Mouse (Mus musculus) hindbrain, embryonic 14.5 days (tissue): ENCODE measurements around the gene Serpini2. TPM values are rescaled to one million over a fixed set of nuclear protein-coding genes. Genes with fewer than 3 reads are reported as not detected.

Experiments used
- ATAC-seq: fragments of 200-750 bp; cut with Nextera tagmentation; 2 replicates; pipeline ENCODE4 v1.8.0; 2017; ENCODE audit warnings: moderate number of reproducible peaks, mild to moderate bottlenecking, moderate TSS enrichment, moderate library complexity; ENCODE audit not compliant: low FRiP score
- DNase-seq: peaks from one replicate; pipeline ENCODE4 v3.0.0-alpha.2; 2015; ENCODE audit warnings: low spot score
- H3K27ac ChIP-seq: fragments of 300-500 bp; sonication (generic); 2 replicates; pipeline ENCODE4 v1.5.1; 2014; ENCODE audit warnings: mild to moderate bottlenecking, moderate library complexity
- H3K27me3 ChIP-seq: fragments of 300-500 bp; sonication (generic); 2 replicates; pipeline ENCODE4 v1.6.1; 2014; ENCODE audit warnings: mild to moderate bottlenecking, low read length, mixed read lengths; ENCODE audit not compliant: control insufficient read depth, insufficient read depth
- H3K36me3 ChIP-seq: fragments of 300-500 bp; sonication (generic); replicated peaks from 2 replicates; pipeline ENCODE4 v1.6.1; 2014; ENCODE audit not compliant: control insufficient read depth, insufficient read depth
- H3K4me1 ChIP-seq: fragments of 300-500 bp; sonication (generic); replicated peaks from 2 replicates; pipeline ENCODE4 v1.6.1; 2014; ENCODE audit warnings: antibody characterized with exemption, low read length, mixed read lengths; ENCODE audit not compliant: control insufficient read depth, insufficient read depth
- H3K4me2 ChIP-seq: fragments of 300-500 bp; sonication (generic); replicated peaks from 2 replicates; pipeline ENCODE4 v1.6.1; 2014; ENCODE audit warnings: mild to moderate bottlenecking, moderate library complexity
- H3K4me3 ChIP-seq: fragments of 300-500 bp; sonication (generic); replicated peaks from 2 replicates; pipeline ENCODE4 v1.5.1; 2014; ENCODE audit warnings: mild to moderate bottlenecking, low read length
- H3K9ac ChIP-seq: fragments of 300-500 bp; sonication (generic); 2 replicates; pipeline ENCODE4 v1.6.1; 2014
- H3K9me3 ChIP-seq: fragments of 300-500 bp; sonication (generic); 2 replicates; pipeline ENCODE4 v1.6.1; 2016; ENCODE audit warnings: low read length; ENCODE audit not compliant: control insufficient read depth
- WGBS: fragments of 180-500 bp; shearing (Covaris S2); extraction: QIAGEN DNeasy Blood & Tissue Kit; methylation state at CpG from one replicate; pipeline ENCODE4 v1.1.7; 2014; 5-methylcytosine and 5-hydroxymethylcytosine counted together
- polyA plus RNA-seq: library from polyadenylated mRNA; unstranded; fragments of >200 nt; fragmentation: Nextera tagmentation; extraction: Ambion mirVana; gene quantifications from 2 replicates; pipeline ENCODE4 v1.2.1, GENCODE M21; 2014

Serpini2 gene
- polyA plus RNA-seq, 1 experiment from 2014 or later = not detected

DNA sequence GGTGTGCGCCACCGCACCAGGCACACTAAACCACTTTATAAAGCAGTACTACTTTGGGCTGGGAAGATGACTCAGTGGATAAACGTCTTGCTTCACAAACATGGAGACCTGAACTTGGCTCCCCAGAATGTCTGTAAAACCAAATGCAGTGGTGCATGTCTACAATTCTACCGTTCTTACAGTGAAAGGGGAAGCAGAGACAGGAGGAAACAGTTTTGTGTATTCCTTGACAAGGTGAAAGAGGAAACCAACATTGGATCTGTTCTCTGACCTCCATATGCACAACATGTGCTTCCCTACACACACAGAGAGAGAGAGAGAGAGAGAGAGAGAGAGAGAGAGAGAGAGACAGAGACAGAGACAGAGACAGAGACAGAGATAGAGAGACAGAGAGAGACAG lies 7.6 kb upstream of the Serpini2 start:
- Histone ChIP-seq H3K4me1 (no peaks in the 10 kb centered on the region), H3K9ac (no peak overlapping the region), H3K36me3 (no peaks in the 10 kb centered on the region), H3K27ac (no peak overlapping the region), H3K27me3 (no peaks in the 10 kb centered on the region), H3K9me3 (no peaks in the 10 kb centered on the region), H3K4me3 (no peak overlapping the region), H3K4me2 (no peak overlapping the region)
- ATAC-seq = no peak
- WGBS = 89% methylated on average over 4 of the region's 4 CpGs
- no peak for DNase-seq

DNA sequence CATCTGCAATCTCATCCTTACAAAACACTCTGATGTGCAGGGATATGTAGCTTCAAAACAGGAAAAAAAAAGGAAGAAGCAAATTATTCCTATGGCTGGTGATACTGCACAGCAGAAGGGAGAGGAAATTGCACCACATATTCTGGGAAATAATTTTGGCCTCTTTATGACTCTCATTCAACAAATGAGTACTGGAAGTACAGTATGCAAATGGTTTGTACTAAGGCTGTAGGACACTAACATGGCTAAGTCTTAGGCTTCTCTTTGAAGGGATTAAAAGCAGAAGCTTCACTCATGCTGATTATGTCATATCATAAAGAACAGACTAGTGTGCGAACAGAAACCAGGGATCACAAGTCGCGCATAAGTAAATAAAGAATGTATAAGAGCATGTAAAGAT lies 6.6 kb upstream of the Serpini2 start:
- Histone ChIP-seq H3K4me1 (no peaks in the 10 kb centered on the region), H3K27me3 (no peaks in the 10 kb centered on the region), H3K4me2 (no peak overlapping the region), H3K27ac (no peak overlapping the region), H3K4me3 (no peak overlapping the region), H3K9me3 (no peaks in the 10 kb centered on the region), H3K36me3 (no peaks in the 10 kb centered on the region), H3K9ac (no peak overlapping the region)
- no peak for DNase-seq
- no peak for ATAC-seq
- WGBS = 85% methylated on average over 3 of the region's 3 CpGs

GRCm38 (mm10) chr3:75275127-75275526 lies 5.2 kb upstream of the Serpini2 start:
- Histone ChIP-seq H3K27ac (no peak overlapping the region), H3K9ac (no peak overlapping the region), H3K27me3 (no peaks in the 10 kb centered on the region), H3K4me1 (no peaks in the 10 kb centered on the region), H3K9me3 (no peaks in the 10 kb centered on the region), H3K4me2 (no peak overlapping the region), H3K36me3 (no peaks in the 10 kb centered on the region), H3K4me3 (no peak overlapping the region)
- ATAC-seq (no peak), DNase-seq (no peak)

GRCm38 (mm10) chr3:75259356-75259755 lies 10.5 kb downstream of the Serpini2 start:
- DNase-seq (no peak), ATAC-seq (no peak)
- no peak overlapping the region for H3K4me2 ChIP-seq
- no peaks in the 10 kb centered on the region for H3K9me3 ChIP-seq
- H3K9ac ChIP-seq = no peak overlapping the region
- no peaks in the 10 kb centered on the region for H3K27me3 ChIP-seq
- H3K36me3 ChIP-seq = no peaks in the 10 kb centered on the region
- no peak overlapping the region for H3K4me3 ChIP-seq
- H3K27ac ChIP-seq = no peak overlapping the region
- H3K4me1 ChIP-seq = no peaks in the 10 kb centered on the region

- ATAC-seq (no peak; the same call in 1 of the 2 replicates), DNase-seq (no peak)
- Histone ChIP-seq H3K9ac (no peak overlapping the region), H3K4me2 (no peak overlapping the region), H3K9me3 (no peaks in the 10 kb centered on the region), H3K4me3 (no peak overlapping the region), H3K27ac (no peak overlapping the region), H3K36me3 (no peaks in the 10 kb centered on the region), H3K4me1 (no peaks in the 10 kb centered on the region), H3K27me3 (no peaks in the 10 kb centered on the region)
- 85% methylated on average over 3 of the region's 3 CpGs for WGBS
Observed at GRCm38 (mm10) chr3:75219694-75220093, 50.2 kb downstream of the Serpini2 start.

- no peaks in the 10 kb centered on the region for H3K9me3 ChIP-seq
- no peaks in the 10 kb centered on the region for H3K36me3 ChIP-seq
- H3K27me3 ChIP-seq = no peaks in the 10 kb centered on the region
- H3K9ac ChIP-seq = no peak overlapping the region
- DNase-seq = peak; percentile 66
- no peaks in the 10 kb centered on the region for H3K4me1 ChIP-seq
- 6% methylated on average over 1 of the region's 1 CpGs for WGBS
- H3K27ac ChIP-seq = no peak overlapping the region
- no peak overlapping the region for H3K4me2 ChIP-seq
- H3K4me3 ChIP-seq = no peak overlapping the region
- peak; percentile 68; the same call in 1 of the 2 replicates for ATAC-seq
Observed at GRCm38 (mm10) chr3:75219211-75219610, 50.7 kb downstream of the Serpini2 start.

DNA sequence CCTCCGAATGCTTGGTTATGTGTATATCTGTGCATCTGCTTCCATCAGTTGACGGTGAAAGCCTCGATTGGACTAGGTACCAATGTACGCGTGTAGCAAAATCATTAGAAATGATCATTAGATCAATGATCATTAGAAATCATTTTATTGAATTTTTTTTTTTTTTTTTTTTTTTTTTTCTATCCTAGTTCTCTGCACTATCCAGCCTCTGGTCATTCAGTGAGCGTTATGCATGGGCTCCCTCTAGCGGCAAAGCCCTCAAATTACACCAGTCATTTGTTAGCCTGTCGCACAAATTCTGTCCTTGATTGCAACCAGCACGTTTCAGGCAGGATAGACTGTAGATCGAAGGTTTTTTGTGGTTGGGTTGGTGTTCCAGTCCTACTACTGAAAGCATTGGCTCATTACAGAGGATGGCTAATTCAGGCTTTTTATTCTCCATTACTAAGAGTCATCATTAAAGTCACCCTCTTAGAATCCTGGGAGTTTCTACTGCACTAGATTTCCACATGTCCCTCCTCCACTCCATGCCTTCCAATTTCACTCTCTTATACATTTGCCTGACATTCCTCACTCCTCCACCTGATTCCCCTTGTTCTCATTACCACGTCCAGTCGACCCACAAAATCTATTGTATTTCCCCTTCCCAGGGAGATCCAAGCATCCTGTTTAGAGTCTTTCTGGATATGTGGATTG lies 66.9 kb downstream of the Serpini2 start:
- Histone ChIP-seq H3K9me3 (no peaks in the 10 kb centered on the region), H3K27ac (no peak overlapping the region), H3K4me2 (no peak overlapping the region), H3K9ac (no peak overlapping the region), H3K4me3 (no peak overlapping the region), H3K27me3 (no peaks in the 10 kb centered on the region), H3K36me3 (no peaks in the 10 kb centered on the region), H3K4me1 (no peaks in the 10 kb centered on the region)
- ATAC-seq (0 out of 2 replicates have a peak, but pooled peaks have one; percentile 24), DNase-seq (peak; percentile 76)
- WGBS = 44% methylated on average over 12 of the region's 12 CpGs

Other genes with a start within 250 kb of the Serpini2 start
- gene Zbbx, start 105.0 kb downstream of the Serpini2 start, polyA plus RNA-seq = 1.3 and 1.7 TPM in 2 replicates
- gene Wdr49, start 212.1 kb upstream of the Serpini2 start, polyA plus RNA-seq = 0.13 and 0.20 TPM in 2 replicates